Comparison of ENCODE assay signal across 29 mouse cellular contexts in the genomic region with DNA sequence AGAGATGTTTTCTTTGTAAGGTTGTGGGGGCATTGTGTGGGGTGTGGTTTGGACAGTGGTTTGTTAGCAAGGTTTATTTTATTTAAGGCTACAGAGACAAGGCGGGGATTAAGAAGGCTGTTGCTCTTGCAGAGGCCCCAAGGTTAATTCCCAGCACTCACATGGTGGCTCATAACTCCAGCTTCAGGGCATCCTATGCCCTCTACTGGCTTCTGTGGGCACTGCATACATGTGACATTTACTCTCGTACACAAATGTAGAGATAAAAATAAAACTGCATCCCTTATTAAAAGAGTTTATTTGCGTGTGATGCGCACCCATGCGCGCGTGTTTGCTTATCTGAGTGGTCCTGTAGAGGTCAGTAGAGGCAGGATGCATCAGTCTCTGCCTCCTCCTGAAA. TPM values are rescaled to one million over a fixed set of nuclear protein-coding genes. Genes with fewer than 3 reads are reported as not detected.
DNase-seq lines count a peak whose midpoint lies in the region; ATAC-seq and TF ChIP-seq lines count a peak whose summit lies in the region.
"Had no signal": no experiment of that assay in that cellular context is flagged by ENCODE, and none has a peak within 500 bp of the region (broad histone marks: within the 10 kb centered on the region; RNA-seq: fewer than 3 reads in every experiment).

No protein-coding gene starts in this region.

- TF ChIP-seq RAD21 in CH12.LX (IDR thresholded peaks at IDR 0.05; ENCODE audit: low read depth, low read length) = no peak; the same call in 1 of the 2 replicates

- no peak overlapping the region for H3K4me3 ChIP-seq in gastrocnemius, adult 2 months
- no peak overlapping the region for H3K4me3 ChIP-seq in layer of hippocampus, adult 2 months
- H3K4me3 ChIP-seq in CH12.LX (replicated peaks in 1 of 3; ENCODE audit: low read depth in 2 of 3, low read length in 2 of 3, poor library complexity in 1 of 3) = no peak overlapping the region
- H3K4me3 ChIP-seq: embryonic facial prominence, embryonic 13.5 days; erythroblast, embryonic 14.5 days; forebrain, embryonic 12.5 days; limb, embryonic 15.5 days; megakaryocyte, embryonic 14.5 days; neural tube, embryonic 12.5 days had no signal

- no peak for DNase-seq in gastrocnemius, adult 2 months
- no peak for DNase-seq in gastrocnemius, postnatal 14 days
- no peak for DNase-seq in layer of hippocampus, adult 2 months (ENCODE audit: low spot score in 2 of 2)
- no peak for DNase-seq in layer of hippocampus, adult 8-10 months (ENCODE audit: low spot score in 2 of 2)
- DNase-seq in CH12.LX (ENCODE audit: extremely low read depth) (no peak), Patski (ENCODE audit: low read depth, low spot score) (no peak)
- DNase-seq in adrenal gland, adult (ENCODE audit: inconsistent age in 2 of 2, low spot score in 1 of 2) = no peak
- no peak for DNase-seq in adrenal gland, adult 2 months
- DNase-seq: adrenal gland, adult 8-10 months; cerebellum, adult 2 months; cerebellum, postnatal 25 days; heart, postnatal 4 days; kidney, adult 9 months; kidney, postnatal 36 days; layer of hippocampus, adult 9-11 months; left cerebral cortex, postnatal 4 days; lung, adult 18-20 months; midbrain, embryonic 14.5 days; right cerebral cortex, postnatal 14 days had no signal

- CTCF ChIA-PET in Patski (lab: Charles Lee) = interaction anchor here (1.8 kb wide), 1 partner anchor 9 kb away, joined by 5 read pairs; no protein-coding TSS in a partner anchor

- H3K27ac ChIP-seq in gastrocnemius, adult 2 months = no peak overlapping the region
- H3K27ac ChIP-seq in layer of hippocampus, adult 2 months = no peak overlapping the region
- H3K27ac ChIP-seq in CH12.LX (ENCODE audit: insufficient read depth, low read depth) = no peak overlapping the region
- H3K27ac ChIP-seq: embryonic facial prominence, embryonic 13.5 days; forebrain, embryonic 12.5 days; hindbrain, embryonic 14.5 days; limb, embryonic 15.5 days; neural tube, embryonic 12.5 days had no signal

- dilution Hi-C loops in CH12.LX (cut with MboI; ENCODE audit: extremely low pct_ligation_motif_present, extremely low pct_unique_long_range_greater_than_20kb, low sequenced_read_pairs) = no loop called here

- no peak for ATAC-seq in Patski

- no peak for TF ChIP-seq EP300 in CH12.LX (IDR thresholded peaks at IDR 0.05; ENCODE audit: low read length)

- intact Hi-C loops in gastrocnemius, adult 2 months (cut with DNase I) = no loop called here
- intact Hi-C loops in gastrocnemius, postnatal 14 days (cut with DNase I; ENCODE audit: low total_unique reads) = no loop called here

- in situ Hi-C loops in CH12.LX (cut with MboI; ENCODE audit: low pct_ligation_motif_present, low pct_unique_long_range_greater_than_20kb, low sequenced_read_pairs) (no loop called here), Patski (cut with MboI; ENCODE audit: low pct_unique_long_range_greater_than_20kb) (no loop called here)

- POLR2A ChIA-PET in Patski (lab: Charles Lee) = no interaction called here

- H3K79me2 ChIP-seq in CH12.LX (replicated peaks; ENCODE audit: control insufficient read depth, extremely low read depth, insufficient read depth, poor library complexity, severe bottlenecking) = no peaks in the 10 kb centered on the region

- TF ChIP-seq CTCF in gastrocnemius, adult 2 months (IDR thresholded peaks at IDR 0.05) = peak; percentile 7; the same call in 1 of the 2 replicates
- TF ChIP-seq CTCF in layer of hippocampus, adult 2 months (conservative IDR thresholded peaks at IDR 0.05) = peak; percentile 27
- TF ChIP-seq CTCF in CH12.LX (conservative IDR thresholded peaks at IDR 0.05 in 1 of 2, IDR thresholded peaks at IDR 0.05 in 1 of 2; ENCODE audit: low read depth in 2 of 2, low read length in 2 of 2) (peak; percentile 22 to 32; a peak in 3 of 4 replicates), Patski (IDR thresholded peaks at IDR 0.05) (peak; percentile 38)

- peaks cover 17% of the 10 kb centered on the region for H3K27me3 ChIP-seq in CH12.LX (replicated peaks)
- peaks cover 11% of the 10 kb centered on the region for H3K27me3 ChIP-seq in Patski
- H3K27me3 ChIP-seq: embryonic facial prominence, embryonic 13.5 days; forebrain, embryonic 12.5 days; limb, embryonic 15.5 days; neural tube, embryonic 12.5 days had no signal

- H3K9me3 ChIP-seq in CH12.LX (replicated peaks; ENCODE audit: low read length) = peaks cover 11% of the 10 kb centered on the region
- H3K9me3 ChIP-seq: embryonic facial prominence, embryonic 13.5 days; forebrain, embryonic 12.5 days; limb, embryonic 15.5 days; neural tube, embryonic 12.5 days had no signal

- H3K36me3 ChIP-seq in CH12.LX (replicated peaks in 1 of 2; ENCODE audit: control insufficient read depth in 1 of 2, insufficient read depth in 1 of 2, low read length in 1 of 2) = no peaks in the 10 kb centered on the region
- H3K36me3 ChIP-seq: embryonic facial prominence, embryonic 13.5 days; forebrain, embryonic 12.5 days; limb, embryonic 15.5 days; neural tube, embryonic 12.5 days had no signal

- TF ChIP-seq POLR2A in CH12.LX (IDR thresholded peaks at IDR 0.05; ENCODE audit: low read depth, low read length) = no peak

- no peak overlapping the region for H3K9ac ChIP-seq in CH12.LX (ENCODE audit: insufficient read depth, low read depth)
- H3K9ac ChIP-seq: embryonic facial prominence, embryonic 13.5 days; forebrain, embryonic 12.5 days; hindbrain, embryonic 14.5 days; limb, embryonic 15.5 days; neural tube, embryonic 12.5 days had no signal

- no peaks in the 10 kb centered on the region for H3K4me1 ChIP-seq in CH12.LX (ENCODE audit: control insufficient read depth in 1 of 2, insufficient read depth in 2 of 2)
- H3K4me1 ChIP-seq: embryonic facial prominence, embryonic 13.5 days; forebrain, embryonic 12.5 days; limb, embryonic 15.5 days; megakaryocyte, embryonic 14.5 days; neural tube, embryonic 12.5 days had no signal

- no peak overlapping the region for H3K4me2 ChIP-seq in CH12.LX (ENCODE audit: insufficient read depth, low read depth, poor library complexity, severe bottlenecking)
- H3K4me2 ChIP-seq: embryonic facial prominence, embryonic 13.5 days; forebrain, embryonic 12.5 days; hindbrain, embryonic 14.5 days; limb, embryonic 15.5 days; neural tube, embryonic 12.5 days had no signal

TF ChIP-seq in CH12.LX, 34 proteins besides CTCF, POLR2A, EP300 and RAD21:
- TF ChIP-seq TCF12 (IDR thresholded peaks at IDR 0.05; ENCODE audit: low read depth, low read length) (no peak), SMC3 (IDR thresholded peaks at IDR 0.05; ENCODE audit: low read depth, low read length) (peak; percentile 17)

RNA-seq across cellular contexts. Expression of a gene that starts 2.8 kb away (rescaled TPM):
- total RNA-seq in gastrocnemius, adult 2 months (2021) = not detected
- not detected for total RNA-seq in gastrocnemius, postnatal 14 days (2021)
- total RNA-seq in layer of hippocampus, adult 2 months (2021) = not detected
- total RNA-seq in layer of hippocampus, adult 8-10 months (2022) = not detected
- total RNA-seq in CH12.LX (2012; rRNA removed) = not detected in 2 replicates
- total RNA-seq in CH12.LX (2014; rRNA removed) = not detected in 2 replicates
- polyA plus RNA-seq in CH12.LX (2012; ENCODE audit: insufficient read length, low read depth) = not detected in 2 replicates
- not detected for polyA plus RNA-seq in Patski (2021)
- not detected for total RNA-seq in adrenal gland, adult 2 months (2021)
- not detected in 2 replicates for polyA plus RNA-seq in adrenal gland, adult 2 months (2012; rRNA removed)
- total RNA-seq: adrenal gland, adult 8-10 months; gastrocnemius, adult 8-10 months; granulocyte monocyte progenitor cell, adult 5-6 weeks; heart, postnatal 4 days; left cerebral cortex, adult 18-20 months; left cerebral cortex, postnatal 4 days had no signal
- polyA plus RNA-seq: cerebellum, adult 2 months; erythroblast, embryonic 14.5 days; forebrain, embryonic 12.5 days; hindbrain, embryonic 14.5 days; midbrain, embryonic 14.5 days; neural tube, embryonic 12.5 days had no signal

RNA-seq across cellular contexts. Expression of a gene that starts 19.4 kb away (rescaled TPM):
- under 1 TPM; 0.15 to 0.20 TPM for total RNA-seq in gastrocnemius, adult 2 months (2021)
- total RNA-seq in gastrocnemius, postnatal 14 days (2021) = 1 to 10 TPM in 1 of 2 experiments, under 1 TPM in 1; 0.91 to 1.9 TPM
- 10 to 100 TPM; 30.8 to 31.7 TPM for total RNA-seq in layer of hippocampus, adult 2 months (2021)
- total RNA-seq in layer of hippocampus, adult 8-10 months (2022) = 100 to 1,000 TPM in 2 of 4 experiments, 10 to 100 TPM in 2; 28.2 to 108 (median 66.4) TPM
- not detected in 2 replicates for total RNA-seq in CH12.LX (2012; rRNA removed)
- total RNA-seq in CH12.LX (2014; rRNA removed) = not detected in 2 replicates
- 0.06 and 0.08 TPM in 2 replicates for polyA plus RNA-seq in CH12.LX (2012; ENCODE audit: insufficient read length, low read depth)
- not detected for polyA plus RNA-seq in Patski (2021)
- total RNA-seq in adrenal gland, adult 2 months (2021) = 10 to 100 TPM in 1 of 2 experiments, 1 to 10 TPM in 1; 3.5 to 10.8 TPM
- polyA plus RNA-seq in adrenal gland, adult 2 months (2012; rRNA removed) = 11.8 and 12.5 TPM in 2 replicates

RNA-seq across cellular contexts. Expression of a gene that starts 21.0 kb away (rescaled TPM):
- total RNA-seq in gastrocnemius, adult 2 months (2021) = 10 to 100 TPM; 10.4 to 12.1 TPM
- total RNA-seq in gastrocnemius, postnatal 14 days (2021) = 1 to 10 TPM; 9.2 to 9.5 TPM
- 10 to 100 TPM; 26.1 to 26.4 TPM for total RNA-seq in layer of hippocampus, adult 2 months (2021)
- total RNA-seq in layer of hippocampus, adult 8-10 months (2022) = 10 to 100 TPM; 23.5 to 31.8 (median 26.7) TPM
- total RNA-seq in CH12.LX (2012; rRNA removed) (20.3 and 25.3 TPM in 2 replicates), CH12.LX (2014; rRNA removed) (22.3 and 24.3 TPM in 2 replicates)
- polyA plus RNA-seq in CH12.LX (2012; ENCODE audit: insufficient read length, low read depth) (24.4 and 26.1 TPM in 2 replicates), Patski (2021) (27.3 TPM)
- 10 to 100 TPM; 24.8 to 26.4 TPM for total RNA-seq in adrenal gland, adult 2 months (2021)
- polyA plus RNA-seq in adrenal gland, adult 2 months (2012; rRNA removed) = 50.0 and 52.3 TPM in 2 replicates

RNA-seq across cellular contexts. Expression of a gene that starts 38.4 kb away (rescaled TPM):
- total RNA-seq in gastrocnemius, adult 2 months (2021) = 100 to 1,000 TPM; 395 to 503 TPM
- 100 to 1,000 TPM; 554 to 604 TPM for total RNA-seq in gastrocnemius, postnatal 14 days (2021)
- total RNA-seq in layer of hippocampus, adult 2 months (2021) = 100 to 1,000 TPM; 440 to 441 TPM
- total RNA-seq in layer of hippocampus, adult 8-10 months (2022) = 100 to 1,000 TPM; 400 to 515 (median 436) TPM
- total RNA-seq in CH12.LX (2012; rRNA removed) = 3,568 and 3,991 TPM in 2 replicates
- 4,012 and 4,053 TPM in 2 replicates for total RNA-seq in CH12.LX (2014; rRNA removed)
- 3,250 and 3,563 TPM in 2 replicates for polyA plus RNA-seq in CH12.LX (2012; ENCODE audit: insufficient read length, low read depth)
- 1,746 TPM for polyA plus RNA-seq in Patski (2021)
- 100 to 1,000 TPM; 661 to 798 TPM for total RNA-seq in adrenal gland, adult 2 months (2021)
- 2,191 and 2,685 TPM in 2 replicates for polyA plus RNA-seq in adrenal gland, adult 2 months (2012; rRNA removed)
